In the genomic region with DNA sequence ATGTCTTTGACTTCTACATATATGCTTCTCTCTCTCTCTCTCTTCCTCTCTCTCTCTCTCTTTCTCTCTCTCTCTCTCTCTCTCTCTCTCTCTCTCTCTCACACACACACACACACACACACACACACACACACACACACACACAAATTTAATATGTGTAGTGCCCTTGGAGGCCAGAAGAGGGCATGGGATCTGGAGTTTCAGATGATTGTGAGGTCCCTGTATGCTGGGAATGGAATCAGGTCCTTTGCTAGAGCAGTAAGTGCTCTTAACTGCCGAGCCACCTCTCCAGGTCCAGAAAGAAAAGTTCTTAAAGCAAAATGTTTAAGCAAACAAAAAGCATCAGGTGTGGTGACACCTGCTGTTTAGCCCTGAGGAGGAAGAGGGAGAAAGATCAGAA, we compare ENCODE assay signal across 7 mouse cellular contexts.
DNase-seq lines count a peak whose midpoint lies in the region; ATAC-seq and TF ChIP-seq lines count a peak whose summit lies in the region.
"Not testable (repeated sequence)": the region's sequence is repeated elsewhere in the genome, so short reads cannot be mapped to it uniquely, and the experiment has no call there.

No protein-coding gene starts in this region.

- peak; percentile 34 for TF ChIP-seq CTCF in layer of hippocampus, adult 2 months (conservative IDR thresholded peaks at IDR 0.05)
- peak; percentile 59 for TF ChIP-seq CTCF in stomach, postnatal 0 days (IDR thresholded peaks at IDR 0.05; ENCODE audit: low read depth)

- H3K4me2 ChIP-seq in hindbrain, embryonic 11.5 days (replicated peaks; ENCODE audit: low read depth, low read length); stomach, postnatal 0 days (replicated peaks; ENCODE audit: low read depth): not testable (repeated sequence)

- H3K9ac ChIP-seq in hindbrain, embryonic 11.5 days (ENCODE audit: low read depth, low read length); stomach, postnatal 0 days (ENCODE audit: low read length): not testable (repeated sequence)

- H3K4me3 ChIP-seq in hindbrain, embryonic 11.5 days (ENCODE audit: low read depth, low read length); layer of hippocampus, adult 2 months; stomach, postnatal 0 days (ENCODE audit: low read depth, low read length): not testable (repeated sequence)

- H3K36me3 ChIP-seq in hindbrain, embryonic 11.5 days (ENCODE audit: control insufficient read depth, insufficient read depth, low read length); stomach, postnatal 0 days (ENCODE audit: control insufficient read depth, insufficient read depth, low read length): not testable (repeated sequence)

- WGBS in hindbrain, embryonic 11.5 days, result 39% methylated on average over 1 of the region's 1 CpGs
- 21% methylated on average over 1 of the region's 1 CpGs for WGBS in stomach, postnatal 0 days

- not testable (repeated sequence) for H3K27ac ChIP-seq in hindbrain, embryonic 11.5 days (ENCODE audit: low read depth, low read length); layer of hippocampus, adult 2 months; stomach, postnatal 0 days (replicated peaks)

- not testable (repeated sequence) for H3K4me1 ChIP-seq in hindbrain, embryonic 11.5 days (replicated peaks; ENCODE audit: control insufficient read depth, insufficient read depth, low read length); stomach, postnatal 0 days (replicated peaks; ENCODE audit: control insufficient read depth, insufficient read depth)

- H3K9me3 ChIP-seq in hindbrain, embryonic 11.5 days (ENCODE audit: control insufficient read depth, low read length); stomach, postnatal 0 days (ENCODE audit: control insufficient read depth, low read length): not testable (repeated sequence)

- ATAC-seq in hindbrain, embryonic 11.5 days (ENCODE audit: low FRiP score); stomach, postnatal 0 days (ENCODE audit: low FRiP score, low TSS enrichment): not testable (repeated sequence)
- ATAC-seq in megakaryocyte progenitor cell, adult 5-6 weeks (replicated peaks; ENCODE audit: poor library complexity), result peak; percentile 61; the same call in 1 of the 2 replicates

- not testable (repeated sequence) for TF ChIP-seq EP300 in stomach, postnatal 0 days (optimal IDR thresholded peaks at IDR 0.05)

- not testable (repeated sequence) for H3K27me3 ChIP-seq in hindbrain, embryonic 11.5 days (ENCODE audit: control insufficient read depth, insufficient read depth, low read length); stomach, postnatal 0 days (ENCODE audit: control insufficient read depth, insufficient read depth, low read length)

- DNase-seq in CD4-positive helper T cell, adult 2 months (ENCODE audit: low read depth, low spot score), result peak; percentile 47
- peak; percentile 23 for DNase-seq in T-cell, adult 2 months (ENCODE audit: low spot score)
- DNase-seq in embryo, embryonic 10.5 days (ENCODE audit: low spot score), result peak; percentile 25
- peak; percentile 10 for DNase-seq in hindbrain, embryonic 11.5 days (ENCODE audit: low spot score)
- DNase-seq in layer of hippocampus, adult 2 months (ENCODE audit: low spot score in 2 of 2); stomach, postnatal 0 days (ENCODE audit: low spot score): not testable (repeated sequence)
